13 mouse cellular contexts compared by ENCODE assay signal in genomic region chr9:36921718-36922415, GRCm38 (mm10).
DNase-seq lines count a peak whose midpoint lies in the region; ATAC-seq and TF ChIP-seq lines count a peak whose summit lies in the region.
"Had no signal": no experiment of that assay in that cellular context is flagged by ENCODE, and none has a peak within 500 bp of the region (broad histone marks: within the 10 kb centered on the region; RNA-seq: fewer than 3 reads in every experiment).

No protein-coding gene starts in this region.

- DNase-seq in embryonic facial prominence, embryonic 10.5 days (ENCODE audit: low spot score), result no peak
- DNase-seq in brain, embryonic 14.5 days (ENCODE audit: low read depth), result peak; percentile 82
- DNase-seq in midbrain, embryonic 14.5 days, result peak; percentile 77
- DNase-seq in kidney, adult 18-20 months, result no peak
- no peak for DNase-seq in adrenal gland, postnatal 14 days
- no peak for DNase-seq in liver, embryonic 11.5 days (ENCODE audit: low spot score)
- DNase-seq: kidney, postnatal 36 days; right cerebral cortex, postnatal 25 days had no signal

- no peak overlapping the region for H3K4me2 ChIP-seq in embryonic facial prominence, embryonic 13.5 days
- no peak overlapping the region for H3K4me2 ChIP-seq in hindbrain, embryonic 13.5 days
- no peak overlapping the region for H3K4me2 ChIP-seq in midbrain, embryonic 14.5 days (ENCODE audit: low read length)
- no peak overlapping the region for H3K4me2 ChIP-seq in liver, embryonic 11.5 days
- H3K4me2 ChIP-seq: limb, embryonic 12.5 days; lung, embryonic 15.5 days had no signal

- H3K36me3 ChIP-seq in embryonic facial prominence, embryonic 13.5 days, result no peaks in the 10 kb centered on the region
- H3K36me3 ChIP-seq in embryonic facial prominence, embryonic 10.5 days (replicated peaks), result peaks cover 34% of the 10 kb centered on the region
- 0 out of 2 replicates have a peak, but pooled peaks cover 2% of the 10 kb centered on the region for H3K36me3 ChIP-seq in hindbrain, embryonic 13.5 days
- no peaks in the 10 kb centered on the region for H3K36me3 ChIP-seq in midbrain, embryonic 14.5 days (ENCODE audit: control insufficient read depth, insufficient read depth, low read length)
- H3K36me3 ChIP-seq in liver, embryonic 11.5 days (ENCODE audit: control insufficient read depth, insufficient read depth, low read length), result no peaks in the 10 kb centered on the region
- H3K36me3 ChIP-seq: limb, embryonic 12.5 days; lung, embryonic 15.5 days had no signal

- H3K27ac ChIP-seq in embryonic facial prominence, embryonic 13.5 days, result no peak overlapping the region
- H3K27ac ChIP-seq in embryonic facial prominence, embryonic 10.5 days (replicated peaks), result no peak overlapping the region
- peak overlapping the region; percentile 79 for H3K27ac ChIP-seq in hindbrain, embryonic 13.5 days
- H3K27ac ChIP-seq in midbrain, embryonic 14.5 days (replicated peaks; ENCODE audit: low read depth, low read length), result peak overlapping the region; percentile 77
- no peak overlapping the region for H3K27ac ChIP-seq in liver, embryonic 11.5 days (ENCODE audit: low read depth, low read length)
- H3K27ac ChIP-seq: limb, embryonic 12.5 days; lung, embryonic 15.5 days; stomach, postnatal 0 days had no signal

- WGBS in embryonic facial prominence, embryonic 13.5 days, result 69% methylated on average over 13 of the region's 13 CpGs
- WGBS in embryonic facial prominence, embryonic 10.5 days, result 81% methylated on average over 13 of the region's 13 CpGs
- WGBS in hindbrain, embryonic 13.5 days, result 37% methylated on average over 13 of the region's 13 CpGs
- WGBS in midbrain, embryonic 14.5 days, result 28% methylated on average over 13 of the region's 13 CpGs
- 74% methylated on average over 13 of the region's 13 CpGs for WGBS in liver, embryonic 11.5 days

- H3K4me3 ChIP-seq in embryonic facial prominence, embryonic 13.5 days, result no peak overlapping the region
- H3K4me3 ChIP-seq in embryonic facial prominence, embryonic 10.5 days, result no peak overlapping the region
- H3K4me3 ChIP-seq in hindbrain, embryonic 13.5 days, result no peak overlapping the region
- H3K4me3 ChIP-seq in midbrain, embryonic 14.5 days (replicated peaks; ENCODE audit: low read depth, low read length), result no peak overlapping the region
- no peak overlapping the region for H3K4me3 ChIP-seq in liver, embryonic 11.5 days (ENCODE audit: low read depth, low read length)
- H3K4me3 ChIP-seq: limb, embryonic 12.5 days; lung, embryonic 15.5 days had no signal

- no peaks in the 10 kb centered on the region for H3K9me3 ChIP-seq in embryonic facial prominence, embryonic 13.5 days
- H3K9me3 ChIP-seq in embryonic facial prominence, embryonic 10.5 days, result no peaks in the 10 kb centered on the region
- no peaks in the 10 kb centered on the region for H3K9me3 ChIP-seq in hindbrain, embryonic 13.5 days
- H3K9me3 ChIP-seq in midbrain, embryonic 14.5 days (ENCODE audit: control insufficient read depth, low read length), result no peaks in the 10 kb centered on the region
- no peaks in the 10 kb centered on the region for H3K9me3 ChIP-seq in liver, embryonic 11.5 days (ENCODE audit: control insufficient read depth, low read length)
- H3K9me3 ChIP-seq: limb, embryonic 12.5 days; lung, embryonic 15.5 days had no signal

- ATAC-seq in embryonic facial prominence, embryonic 13.5 days (ENCODE audit: insufficient number of reproducible peaks, insufficient read depth, low FRiP score, low TSS enrichment, low read depth), result no peak
- peak; percentile 67 for ATAC-seq in hindbrain, embryonic 13.5 days (ENCODE audit: low FRiP score)
- ATAC-seq in midbrain, embryonic 14.5 days (ENCODE audit: low FRiP score, low TSS enrichment), result peak; percentile 63; the same call in 1 of the 2 replicates
- no peak for ATAC-seq in liver, embryonic 11.5 days (replicated peaks; ENCODE audit: low FRiP score)

- H3K9ac ChIP-seq in embryonic facial prominence, embryonic 13.5 days, result peak overlapping the region; percentile 16; the same call in 1 of the 2 replicates
- H3K9ac ChIP-seq in hindbrain, embryonic 13.5 days, result no peak overlapping the region
- no peak overlapping the region for H3K9ac ChIP-seq in midbrain, embryonic 14.5 days (replicated peaks; ENCODE audit: low read length)
- H3K9ac ChIP-seq in liver, embryonic 11.5 days (ENCODE audit: low read depth, low read length), result no peak overlapping the region
- H3K9ac ChIP-seq: limb, embryonic 12.5 days; lung, embryonic 15.5 days had no signal

- no peak for TF ChIP-seq CTCF in brain, embryonic 14.5 days (IDR thresholded peaks at IDR 0.05; ENCODE audit: borderline replicate concordance, extremely low read depth, insufficient read depth, insufficient read length)

- no peaks in the 10 kb centered on the region for H3K27me3 ChIP-seq in embryonic facial prominence, embryonic 13.5 days
- H3K27me3 ChIP-seq in embryonic facial prominence, embryonic 10.5 days (replicated peaks; ENCODE audit: low read depth, poor library complexity, severe bottlenecking), result no peaks in the 10 kb centered on the region
- H3K27me3 ChIP-seq in hindbrain, embryonic 13.5 days, result no peaks in the 10 kb centered on the region
- H3K27me3 ChIP-seq in midbrain, embryonic 14.5 days (ENCODE audit: control insufficient read depth, insufficient read depth, low read length), result no peaks in the 10 kb centered on the region
- H3K27me3 ChIP-seq in liver, embryonic 11.5 days (replicated peaks; ENCODE audit: control insufficient read depth, insufficient read depth, low read length), result no peaks in the 10 kb centered on the region
- H3K27me3 ChIP-seq: lung, embryonic 15.5 days had no signal

- TF ChIP-seq POLR2A in brain, embryonic 14.5 days (IDR thresholded peaks at IDR 0.05; ENCODE audit: borderline replicate concordance, extremely low read depth, insufficient read depth, insufficient read length, poor library complexity, severe bottlenecking), result no peak

- H3K4me1 ChIP-seq in embryonic facial prominence, embryonic 13.5 days, result peaks cover 22% of the 10 kb centered on the region
- peaks cover 25% of the 10 kb centered on the region for H3K4me1 ChIP-seq in embryonic facial prominence, embryonic 10.5 days
- peaks cover 31% of the 10 kb centered on the region for H3K4me1 ChIP-seq in hindbrain, embryonic 13.5 days (replicated peaks)
- H3K4me1 ChIP-seq in midbrain, embryonic 14.5 days (ENCODE audit: control insufficient read depth, insufficient read depth, low read length), result peaks cover 32% of the 10 kb centered on the region
- no peaks in the 10 kb centered on the region for H3K4me1 ChIP-seq in liver, embryonic 11.5 days (replicated peaks; ENCODE audit: control insufficient read depth, insufficient read depth, low read length)

Comparison
In these comparisons a context has a peak if more than half of its experiments do, and no peak if none do; other contexts are left out.
1. ATAC-seq: peak in hindbrain, embryonic 13.5 days (single experiment) and midbrain, embryonic 14.5 days (single experiment); none in embryonic facial prominence, embryonic 13.5 days (single experiment) and liver, embryonic 11.5 days (single experiment).
2. H3K27ac ChIP-seq: peak in hindbrain, embryonic 13.5 days (single experiment) and midbrain, embryonic 14.5 days (single experiment); none in embryonic facial prominence, embryonic 13.5 days (single experiment), embryonic facial prominence, embryonic 10.5 days (single experiment) and liver, embryonic 11.5 days (single experiment).
3. DNase-seq: peak in brain, embryonic 14.5 days (single experiment) and midbrain, embryonic 14.5 days (single experiment); none in embryonic facial prominence, embryonic 10.5 days (single experiment), kidney, adult 18-20 months (single experiment), adrenal gland, postnatal 14 days (single experiment) and liver, embryonic 11.5 days (single experiment).